Mouse (Mus musculus) spleen, postnatal 10 days (tissue): ENCODE data around the gene Mlxipl.
A peak's percentile ranks its signal among the peaks of the same experiment; 100 is the strongest.

Source experiments
- DNase-seq, 2 experiments: peaks; one replicate each; pipeline ENCODE4 v3.0.0; 2021 to 2022; ENCODE audit warnings: low spot score in 2 of 2

The Mlxipl gene

GRCm38 (mm10) chr5:135185016-135185415 lies 95.3 kb downstream of the Mlxipl start:
- DNase-seq = no peak

DNA sequence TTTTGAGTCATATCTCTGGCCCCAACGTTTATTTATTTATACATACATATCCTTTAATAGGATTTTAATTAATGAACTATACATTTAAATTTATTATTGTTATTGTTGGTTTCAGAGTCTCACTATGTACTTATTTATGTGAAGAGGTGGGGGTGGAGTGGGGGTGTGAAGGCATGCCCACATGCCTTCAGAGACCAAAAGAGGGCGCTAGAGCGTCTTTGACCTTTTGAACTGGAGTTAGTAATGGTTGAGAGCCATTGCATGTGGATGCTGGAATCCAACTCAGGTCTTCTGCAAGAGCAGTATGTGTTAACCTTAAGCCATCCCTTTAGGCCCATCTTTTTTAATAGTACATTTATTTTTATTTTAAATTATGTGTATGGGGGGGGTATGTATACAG lies 95.9 kb downstream of the Mlxipl start:
- DNase-seq = peak in 1 of 2 experiments; percentile 56

DNA sequence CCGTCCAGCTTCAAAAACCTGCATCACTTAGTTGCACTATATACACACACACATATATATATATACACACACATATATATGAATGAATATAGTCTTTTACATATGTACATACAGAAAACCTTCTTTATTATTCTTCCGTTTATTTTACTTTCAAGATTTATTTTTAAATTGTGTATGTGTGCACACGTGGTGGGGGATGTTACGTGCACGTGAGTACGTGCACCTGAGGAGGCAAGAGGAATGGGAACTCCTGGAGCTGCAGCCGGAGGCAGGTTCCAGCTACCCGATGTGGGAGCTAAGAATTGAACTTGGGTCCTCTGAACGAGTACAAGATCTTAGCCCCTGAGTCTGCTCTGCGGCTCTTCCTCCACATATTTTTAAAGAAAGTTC lies 96.5 kb downstream of the Mlxipl start:
- no peak for DNase-seq

GRCm38 (mm10) chr5:135186621-135187348 lies 97.1 kb downstream of the Mlxipl start, which contains the start of gene Baz1b:
Baz1b (plus strand) TSS chr5:135187264.
- peak; percentile 92 to 98 for DNase-seq

- peak; percentile 70 to 83 for DNase-seq
Observed at GRCm38 (mm10) chr5:135187349-135188213, 97.9 kb downstream of the Mlxipl start.
